ENCODE assay signal across 24 mouse cellular contexts in the genomic region with DNA sequence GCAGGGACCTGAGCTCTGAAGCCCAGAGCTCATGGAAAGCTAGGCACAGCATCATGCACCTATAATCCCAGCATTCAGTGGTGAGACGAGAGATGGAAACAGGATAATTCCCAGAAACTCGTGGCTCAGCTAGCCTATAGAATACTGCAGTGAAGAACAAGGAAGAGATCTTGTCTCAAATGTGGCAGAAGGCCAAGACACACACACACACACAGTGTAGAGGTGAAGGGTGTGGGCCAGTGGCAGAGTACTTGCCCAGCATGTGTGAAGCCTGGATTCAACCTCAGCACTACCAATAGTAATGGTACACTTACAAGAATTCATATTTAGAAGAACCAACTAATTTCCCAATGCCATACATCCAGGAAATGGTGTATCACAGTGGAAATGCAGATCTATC. TPM values are rescaled to one million over a fixed set of nuclear protein-coding genes. Genes with fewer than 3 reads are reported as not detected.
DNase-seq lines count a peak whose midpoint lies in the region; ATAC-seq and TF ChIP-seq lines count a peak whose summit lies in the region.
"Had no signal": no experiment of that assay in that cellular context is flagged by ENCODE, and none has a peak within 500 bp of the region (broad histone marks: within the 10 kb centered on the region; RNA-seq: fewer than 3 reads in every experiment).

No protein-coding gene starts in this region.

- H3K4me3 ChIP-seq in embryonic facial prominence, embryonic 14.5 days (ENCODE audit: low read depth, low read length): no peak overlapping the region
- no peak overlapping the region for H3K4me3 ChIP-seq in embryonic facial prominence, embryonic 10.5 days
- H3K4me3 ChIP-seq in intestine, postnatal 0 days (ENCODE audit: low read depth, low read length): no peak overlapping the region
- H3K4me3 ChIP-seq in forebrain, postnatal 0 days (ENCODE audit: low read depth, low read length): no peak overlapping the region
- H3K4me3 ChIP-seq: embryonic facial prominence, embryonic 15.5 days; heart, embryonic 12.5 days; heart, embryonic 15.5 days; hindbrain, embryonic 10.5 days; hindbrain, embryonic 13.5 days had no signal

- H3K36me3 ChIP-seq in embryonic facial prominence, embryonic 14.5 days (ENCODE audit: control insufficient read depth, insufficient read depth, low read length): no peaks in the 10 kb centered on the region
- no peaks in the 10 kb centered on the region for H3K36me3 ChIP-seq in embryonic facial prominence, embryonic 10.5 days (replicated peaks)
- no peaks in the 10 kb centered on the region for H3K36me3 ChIP-seq in intestine, postnatal 0 days (ENCODE audit: control insufficient read depth, insufficient read depth)
- no peaks in the 10 kb centered on the region for H3K36me3 ChIP-seq in forebrain, postnatal 0 days (ENCODE audit: insufficient read depth)
- H3K36me3 ChIP-seq: embryonic facial prominence, embryonic 15.5 days; heart, embryonic 12.5 days; heart, embryonic 15.5 days; hindbrain, embryonic 10.5 days; hindbrain, embryonic 13.5 days had no signal

- no peak for DNase-seq in embryonic facial prominence, embryonic 14.5 days (ENCODE audit: low spot score)
- no peak for DNase-seq in embryonic facial prominence, embryonic 10.5 days (ENCODE audit: low spot score)
- DNase-seq in 416B (ENCODE audit: low read depth): peak; percentile 40
- no peak for DNase-seq in forebrain, postnatal 0 days
- DNase-seq: adrenal gland, adult 2 months; adrenal gland, postnatal 14 days; B cell, adult 2 months; cerebellum, adult 11 months; cerebellum, adult 2 months; cerebellum, adult 9-11 months; cerebellum, postnatal 25 days; gastrocnemius, postnatal 25 days; heart, adult 18-20 months; heart, postnatal 10 days; heart, postnatal 36 days had no signal

- H3K4me2 ChIP-seq in embryonic facial prominence, embryonic 14.5 days (ENCODE audit: low read depth, low read length): no peak overlapping the region
- no peak overlapping the region for H3K4me2 ChIP-seq in intestine, postnatal 0 days (replicated peaks; ENCODE audit: low read depth)
- no peak overlapping the region for H3K4me2 ChIP-seq in forebrain, postnatal 0 days (ENCODE audit: low read depth)
- H3K4me2 ChIP-seq: embryonic facial prominence, embryonic 15.5 days; heart, embryonic 12.5 days; heart, embryonic 15.5 days; hindbrain, embryonic 13.5 days had no signal

- WGBS in embryonic facial prominence, embryonic 14.5 days: 66% methylated on average over 2 of the region's 2 CpGs
- 80% methylated on average over 2 of the region's 2 CpGs for WGBS in embryonic facial prominence, embryonic 10.5 days
- 42% methylated on average over 2 of the region's 2 CpGs for WGBS in intestine, postnatal 0 days
- WGBS in forebrain, postnatal 0 days: 62% methylated on average over 2 of the region's 2 CpGs

- no peak for TF ChIP-seq CTCF in intestine, postnatal 0 days (IDR thresholded peaks at IDR 0.05; ENCODE audit: low read depth)
- no peak for TF ChIP-seq CTCF in forebrain, postnatal 0 days (IDR thresholded peaks at IDR 0.05; ENCODE audit: low read depth)

- 0 out of 2 replicates have a peak, but pooled peaks have one; percentile 33 for ATAC-seq in embryonic facial prominence, embryonic 14.5 days (ENCODE audit: low read depth)
- peak; percentile 70 for ATAC-seq in intestine, postnatal 0 days
- no peak for ATAC-seq in CD4-positive, CD25-positive, alpha-beta regulatory T cell, adult 4 months
- ATAC-seq in forebrain, postnatal 0 days: no peak
- ATAC-seq: forebrain, embryonic 14.5 days; hindbrain, embryonic 16.5 days had no signal

- no peak overlapping the region for H3K27ac ChIP-seq in embryonic facial prominence, embryonic 14.5 days (replicated peaks; ENCODE audit: low read depth, low read length)
- H3K27ac ChIP-seq in embryonic facial prominence, embryonic 10.5 days (replicated peaks): no peak overlapping the region
- no peak overlapping the region for H3K27ac ChIP-seq in intestine, postnatal 0 days (ENCODE audit: low read depth, low read length)
- no peak overlapping the region for H3K27ac ChIP-seq in forebrain, postnatal 0 days (ENCODE audit: low read depth, low read length)
- H3K27ac ChIP-seq: embryonic facial prominence, embryonic 15.5 days; heart, embryonic 15.5 days; hindbrain, embryonic 10.5 days; hindbrain, embryonic 13.5 days had no signal

- no peaks in the 10 kb centered on the region for H3K9me3 ChIP-seq in embryonic facial prominence, embryonic 14.5 days (ENCODE audit: control insufficient read depth, low read length)
- H3K9me3 ChIP-seq in embryonic facial prominence, embryonic 10.5 days: no peaks in the 10 kb centered on the region
- H3K9me3 ChIP-seq in intestine, postnatal 0 days (ENCODE audit: control insufficient read depth): no peaks in the 10 kb centered on the region
- no peaks in the 10 kb centered on the region for H3K9me3 ChIP-seq in forebrain, postnatal 0 days (ENCODE audit: low read length)
- H3K9me3 ChIP-seq: embryonic facial prominence, embryonic 15.5 days; heart, embryonic 12.5 days; heart, embryonic 15.5 days; hindbrain, embryonic 10.5 days; hindbrain, embryonic 13.5 days had no signal

- no peaks in the 10 kb centered on the region for H3K4me1 ChIP-seq in embryonic facial prominence, embryonic 14.5 days (ENCODE audit: control insufficient read depth, insufficient read depth, low read length)
- no peaks in the 10 kb centered on the region for H3K4me1 ChIP-seq in embryonic facial prominence, embryonic 10.5 days
- 0 out of 2 replicates have a peak, but pooled peaks cover 4% of the 10 kb centered on the region for H3K4me1 ChIP-seq in intestine, postnatal 0 days (replicated peaks; ENCODE audit: control insufficient read depth, insufficient read depth, low read length)
- no peaks in the 10 kb centered on the region for H3K4me1 ChIP-seq in forebrain, postnatal 0 days (ENCODE audit: insufficient read depth)
- H3K4me1 ChIP-seq: embryonic facial prominence, embryonic 15.5 days; heart, embryonic 15.5 days; hindbrain, embryonic 10.5 days; hindbrain, embryonic 13.5 days had no signal

- no peaks in the 10 kb centered on the region for H3K27me3 ChIP-seq in embryonic facial prominence, embryonic 14.5 days (replicated peaks; ENCODE audit: control insufficient read depth, insufficient read depth, low read length)
- H3K27me3 ChIP-seq in embryonic facial prominence, embryonic 10.5 days (replicated peaks; ENCODE audit: low read depth, poor library complexity, severe bottlenecking): no peaks in the 10 kb centered on the region
- no peaks in the 10 kb centered on the region for H3K27me3 ChIP-seq in intestine, postnatal 0 days (replicated peaks; ENCODE audit: control insufficient read depth, insufficient read depth, low read length)
- no peaks in the 10 kb centered on the region for H3K27me3 ChIP-seq in forebrain, postnatal 0 days (ENCODE audit: insufficient read depth, low read length)
- H3K27me3 ChIP-seq: embryonic facial prominence, embryonic 15.5 days; heart, embryonic 12.5 days; heart, embryonic 15.5 days; hindbrain, embryonic 13.5 days had no signal

- H3K9ac ChIP-seq in embryonic facial prominence, embryonic 14.5 days (ENCODE audit: low read depth, low read length): no peak overlapping the region
- no peak overlapping the region for H3K9ac ChIP-seq in intestine, postnatal 0 days (ENCODE audit: low read depth, low read length)
- H3K9ac ChIP-seq in forebrain, postnatal 0 days: no peak overlapping the region
- H3K9ac ChIP-seq: embryonic facial prominence, embryonic 15.5 days; heart, embryonic 12.5 days; heart, embryonic 15.5 days; hindbrain, embryonic 13.5 days had no signal

RNA-seq across cellular contexts. Expression of gene Tnik, which starts 24.9 kb away (rescaled TPM):
- polyA plus RNA-seq in embryonic facial prominence, embryonic 14.5 days (2014; fragmentation: Nextera tagmentation; extraction: Ambion mirVana): 18.4 and 19.4 TPM in 2 replicates
- 12.8 and 13.0 TPM in 2 replicates for polyA plus RNA-seq in embryonic facial prominence, embryonic 10.5 days (2016; fragmentation: Nextera tagmentation; extraction: Ambion mirVana)
- 7.9 and 11.3 TPM in 2 replicates for polyA plus RNA-seq in intestine, postnatal 0 days (2015; fragmentation: Nextera tagmentation; extraction: Ambion mirVana)
- 10 to 100 TPM; 63.1 to 70.1 TPM for polyA plus RNA-seq in CD4-positive, CD25-positive, alpha-beta regulatory T cell, adult 4 months (2017; shearing (Covaris generic))
- 105 and 125 TPM in 2 replicates for total RNA-seq in forebrain, postnatal 0 days (2014; rRNA removed)
- polyA plus RNA-seq in forebrain, postnatal 0 days (2015; fragmentation: Nextera tagmentation; extraction: Ambion mirVana): 27.9 and 43.0 TPM in 2 replicates

Comparison
In these comparisons a context has a peak if more than half of its experiments do, and no peak if none do; other contexts are left out.
1. ATAC-seq: peak in embryonic facial prominence, embryonic 14.5 days (single experiment) and intestine, postnatal 0 days (single experiment); none in CD4-positive, CD25-positive, alpha-beta regulatory T cell, adult 4 months (single experiment) and forebrain, postnatal 0 days (single experiment).